Mouse (Mus musculus) hindbrain, embryonic 13.5 days (tissue): Measurements from ENCODE around the gene Parvb. TPM values are rescaled to one million over a fixed set of nuclear protein-coding genes. Genes with fewer than 3 reads are reported as not detected.

Source experiments
- ATAC-seq: fragments of 200-750 bp; cut with Nextera tagmentation; 2 replicates; pipeline ENCODE4 v1.8.0; 2017; ENCODE audit warnings: moderate TSS enrichment; ENCODE audit not compliant: low FRiP score
- H3K27ac ChIP-seq: fragments of 300-500 bp; sonication (generic); 2 replicates; pipeline ENCODE4 v1.5.1; 2015; ENCODE audit warnings: inconsistent platforms, mild to moderate bottlenecking, moderate library complexity
- H3K27me3 ChIP-seq: fragments of 300-500 bp; sonication (generic); 2 replicates; pipeline ENCODE4 v1.6.1; 2015; ENCODE audit warnings: mild to moderate bottlenecking, inconsistent platforms
- H3K36me3 ChIP-seq: fragments of 300-500 bp; sonication (generic); 2 replicates; pipeline ENCODE4 v1.6.1; 2015; ENCODE audit warnings: mild to moderate bottlenecking, inconsistent platforms
- H3K4me1 ChIP-seq: fragments of 300-500 bp; sonication (generic); replicated peaks from 2 replicates; pipeline ENCODE4 v1.6.1; 2015; ENCODE audit warnings: inconsistent platforms
- H3K4me2 ChIP-seq: fragments of 300-500 bp; sonication (generic); 2 replicates; pipeline ENCODE4 v1.6.1; 2015; ENCODE audit warnings: inconsistent platforms, mild to moderate bottlenecking, moderate library complexity
- H3K4me3 ChIP-seq: fragments of 300-500 bp; sonication (generic); 2 replicates; pipeline ENCODE4 v1.5.1; 2015; ENCODE audit warnings: mild to moderate bottlenecking, inconsistent platforms
- H3K9ac ChIP-seq: fragments of 300-500 bp; sonication (generic); 2 replicates; pipeline ENCODE4 v1.6.1; 2015; ENCODE audit warnings: mild to moderate bottlenecking, inconsistent platforms
- H3K9me3 ChIP-seq: fragments of 300-500 bp; sonication (generic); 2 replicates; pipeline ENCODE4 v1.6.1; 2016; ENCODE audit warnings: inconsistent platforms
- WGBS: fragments of 180-500 bp; shearing (Covaris S2); methylation state at CpG from one replicate; pipeline ENCODE4 v1.1.7; 2015; 5-methylcytosine and 5-hydroxymethylcytosine counted together
- polyA plus RNA-seq: library from polyadenylated mRNA; unstranded; fragments of >200 nt; fragmentation: Nextera tagmentation; extraction: Ambion mirVana; gene quantifications from 2 replicates; pipeline ENCODE4 v1.2.1, GENCODE M21; 2015

The Parvb gene
- polyA plus RNA-seq, 1 experiment from 2014 or later, result 3.9 TPM

- Histone ChIP-seq H3K4me1 (peaks cover 61% of the 10 kb centered on the region), H3K4me3 (no peak overlapping the region), H3K27me3 (no peaks in the 10 kb centered on the region), H3K4me2 (no peak overlapping the region), H3K9me3 (no peaks in the 10 kb centered on the region), H3K9ac (no peak overlapping the region), H3K36me3 (no peaks in the 10 kb centered on the region), H3K27ac (peak overlapping the region; percentile 75)
- ATAC-seq, result no peak
- 31% methylated on average over 6 of the region's 6 CpGs for WGBS
Measured at GRCm38 (mm10) chr15:84223423-84223822, 8.4 kb upstream of the Parvb start.

DNA sequence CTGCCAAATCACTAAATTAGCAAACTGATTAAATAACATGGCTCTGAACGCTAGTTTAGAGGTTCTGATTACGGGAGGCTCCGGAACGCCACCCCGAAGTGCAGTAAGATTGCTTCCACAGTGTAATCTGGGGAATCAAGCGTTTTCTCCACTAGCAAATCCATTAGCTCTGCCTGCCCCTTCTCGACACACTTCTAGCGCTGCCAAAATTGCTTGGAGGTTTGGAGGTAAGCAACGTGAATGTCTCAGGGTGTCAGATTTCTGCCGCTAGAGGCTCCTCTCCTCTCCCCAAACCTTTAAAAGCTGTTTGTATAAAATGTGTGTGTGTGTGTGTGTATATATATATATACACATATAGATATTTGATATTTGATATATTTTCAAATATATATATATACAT lies 7.1 kb upstream of the Parvb start:
- Histone ChIP-seq H3K4me2 (no peak overlapping the region), H3K27ac (peak overlapping the region; percentile 75), H3K27me3 (no peaks in the 10 kb centered on the region; the same call in 1 of the 2 replicates), H3K9me3 (no peaks in the 10 kb centered on the region), H3K4me3 (no peak overlapping the region), H3K36me3 (no peaks in the 10 kb centered on the region), H3K9ac (no peak overlapping the region), H3K4me1 (peaks cover 54% of the 10 kb centered on the region)
- no peak for ATAC-seq
- 52% methylated on average over 10 of the region's 10 CpGs for WGBS

GRCm38 (mm10) chr15:84226918-84227317 lies 4.9 kb upstream of the Parvb start:
- H3K4me1 ChIP-seq, result peaks cover 74% of the 10 kb centered on the region
- 29% methylated on average over 15 of the region's 15 CpGs for WGBS
- H3K27me3 ChIP-seq, result no peaks in the 10 kb centered on the region; the same call in 1 of the 2 replicates
- no peak overlapping the region for H3K4me3 ChIP-seq
- H3K4me2 ChIP-seq, result peak overlapping the region; percentile 20; the same call in 1 of the 2 replicates
- H3K36me3 ChIP-seq, result no peaks in the 10 kb centered on the region
- ATAC-seq, result peak; percentile 56; the same call in 1 of the 2 replicates
- no peaks in the 10 kb centered on the region for H3K9me3 ChIP-seq
- H3K27ac ChIP-seq, result peak overlapping the region; percentile 77
- 0 out of 2 replicates have a peak overlapping the region, but pooled peaks have one; percentile 19 for H3K9ac ChIP-seq

DNA sequence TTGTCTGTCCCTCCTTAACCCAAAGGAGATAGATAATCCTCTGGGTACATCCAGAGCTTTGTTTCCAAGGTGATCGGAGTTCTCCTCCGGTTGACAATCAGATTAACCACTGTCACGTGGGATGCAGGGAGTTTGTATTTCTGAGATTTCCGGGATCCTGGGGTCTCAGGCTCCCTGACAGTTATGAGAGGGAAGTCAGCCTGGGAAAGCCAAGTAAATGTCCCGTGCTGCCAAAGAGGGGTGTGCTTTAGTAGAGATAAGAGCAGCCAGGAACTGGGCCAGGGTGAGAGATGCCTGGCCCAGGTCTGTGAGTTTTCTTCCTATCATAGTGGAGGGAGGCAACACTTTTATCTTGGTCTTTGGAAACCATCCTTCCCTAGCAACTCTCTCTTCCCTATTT lies 1.2 kb upstream of the Parvb start:
- Histone ChIP-seq H3K9ac (peak overlapping the region; percentile 75; the same call in 1 of the 2 replicates), H3K36me3 (no peaks in the 10 kb centered on the region), H3K4me2 (peak overlapping the region; percentile 84), H3K9me3 (no peaks in the 10 kb centered on the region), H3K27me3 (peaks cover 3% of the 10 kb centered on the region; the same call in 1 of the 2 replicates), H3K4me3 (peak overlapping the region; percentile 45; the same call in 1 of the 2 replicates), H3K27ac (peak overlapping the region; percentile 74), H3K4me1 (peaks cover 71% of the 10 kb centered on the region)
- no peak for ATAC-seq
- 18% methylated on average over 5 of the region's 5 CpGs for WGBS

DNA sequence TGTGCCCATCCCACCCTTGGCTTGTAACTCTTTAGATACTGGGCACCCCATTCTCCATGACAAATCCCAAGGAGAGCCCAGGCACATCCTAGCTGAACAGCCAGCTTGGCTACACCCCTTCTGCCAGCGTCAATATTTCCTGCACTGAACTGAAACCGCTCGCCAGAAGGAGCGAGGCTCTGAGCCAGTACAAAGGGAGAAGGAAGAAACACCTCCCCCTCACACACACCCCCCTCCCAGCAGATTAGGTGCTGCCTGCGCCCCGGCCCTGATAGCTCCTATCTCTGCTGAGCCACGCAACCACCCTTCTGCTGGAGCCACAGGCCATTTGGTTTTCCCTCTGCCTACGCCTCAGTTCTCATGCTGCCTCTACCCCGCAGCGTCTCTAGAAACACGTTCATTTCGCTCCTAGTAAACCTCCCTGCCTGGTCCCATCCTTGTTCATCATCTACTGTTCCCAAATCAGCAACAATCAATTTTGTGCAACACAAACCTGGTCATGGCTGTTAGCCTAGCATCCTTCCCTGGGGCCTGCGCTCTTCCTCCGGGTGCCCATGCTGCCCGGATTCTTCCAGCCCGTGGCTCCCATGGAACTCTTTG lies 630 bp upstream of the Parvb start:
- Histone ChIP-seq H3K36me3 (no peaks in the 10 kb centered on the region), H3K27me3 (peaks cover 3% of the 10 kb centered on the region; the same call in 1 of the 2 replicates), H3K27ac (peak overlapping the region; percentile 74), H3K4me2 (peak overlapping the region; percentile 84), H3K4me1 (peaks cover 66% of the 10 kb centered on the region), H3K4me3 (peak overlapping the region; percentile 45), H3K9me3 (no peaks in the 10 kb centered on the region), H3K9ac (peak overlapping the region; percentile 75)
- WGBS, result 1% methylated on average over 16 of the region's 16 CpGs
- peak; percentile 11; the same call in 1 of the 2 replicates for ATAC-seq

DNA sequence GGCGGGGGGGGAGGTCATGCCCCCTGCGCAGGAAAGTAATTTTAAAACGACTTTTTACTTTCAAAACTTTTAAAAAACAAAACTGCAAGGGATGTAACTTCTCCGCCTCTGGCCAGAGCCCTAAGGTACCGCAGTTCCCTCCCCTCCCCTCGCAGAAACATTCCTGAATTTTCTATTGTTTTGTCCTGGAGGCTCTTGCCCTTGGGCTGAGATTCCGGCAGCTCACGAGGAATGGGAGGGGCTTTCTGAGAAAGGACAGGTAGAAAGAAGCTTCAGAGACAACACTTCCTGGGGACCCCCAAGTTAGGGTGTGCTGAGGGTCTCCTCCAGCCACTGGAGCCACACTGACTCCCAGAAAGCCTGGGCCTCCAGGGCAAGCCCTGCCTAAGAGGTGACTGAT lies 766 bp downstream of the Parvb start:
- peaks cover 6% of the 10 kb centered on the region; the same call in 1 of the 2 replicates for H3K27me3 ChIP-seq
- H3K4me1 ChIP-seq, result peaks cover 55% of the 10 kb centered on the region
- peak overlapping the region; percentile 45 for H3K4me3 ChIP-seq
- no peaks in the 10 kb centered on the region for H3K9me3 ChIP-seq
- WGBS, result 14% methylated on average over 8 of the region's 8 CpGs
- ATAC-seq, result no peak
- H3K4me2 ChIP-seq, result peak overlapping the region; percentile 84
- H3K9ac ChIP-seq, result no peak overlapping the region; the same call in 1 of the 2 replicates
- no peaks in the 10 kb centered on the region for H3K36me3 ChIP-seq
- peak overlapping the region; percentile 74; the same call in 1 of the 2 replicates for H3K27ac ChIP-seq

DNA sequence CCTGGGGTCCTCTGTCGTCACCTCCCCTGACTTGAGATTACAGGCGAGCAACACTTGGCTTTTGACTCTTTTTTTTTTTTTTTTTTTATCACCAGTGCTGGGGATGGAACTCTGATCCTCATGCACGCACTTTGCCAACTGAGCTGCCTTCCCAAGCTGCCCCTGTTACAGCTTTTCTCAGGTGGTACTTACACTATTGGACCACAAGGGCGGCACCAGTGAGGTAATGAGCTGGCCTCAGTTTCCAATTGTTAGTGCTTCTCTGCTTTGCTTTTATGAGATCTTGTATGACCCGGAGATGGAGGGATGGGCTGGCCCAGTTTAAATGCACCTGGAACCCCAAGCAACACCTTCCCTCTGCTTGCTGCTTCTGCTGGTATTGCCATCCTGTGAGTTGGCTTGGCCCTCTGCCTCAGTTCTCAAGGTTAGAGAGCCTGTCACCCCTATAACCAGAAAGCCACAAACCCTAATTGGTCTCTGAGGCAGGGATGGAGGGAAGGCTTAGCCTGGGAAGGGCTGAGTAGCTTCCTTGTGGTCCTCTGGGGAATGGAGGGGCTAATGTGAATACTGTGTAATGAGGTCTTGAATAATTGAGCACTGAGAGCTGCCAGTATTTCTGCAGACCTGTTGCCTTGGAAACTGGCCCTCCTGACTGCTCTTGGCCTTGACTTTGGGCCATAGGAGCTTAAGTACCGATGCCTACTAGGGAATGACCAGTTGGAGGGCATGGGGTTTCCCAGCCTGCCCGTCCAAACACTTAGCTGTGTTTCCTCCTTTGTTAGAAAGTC lies 3.1 kb downstream of the Parvb start:
- no peak overlapping the region for H3K9ac ChIP-seq
- H3K4me2 ChIP-seq, result no peak overlapping the region
- no peak overlapping the region for H3K4me3 ChIP-seq
- peak overlapping the region; percentile 35; the same call in 1 of the 2 replicates for H3K27ac ChIP-seq
- 0 out of 2 replicates have a peak, but pooled peaks cover 13% of the 10 kb centered on the region for H3K27me3 ChIP-seq
- peaks cover 61% of the 10 kb centered on the region for H3K4me1 ChIP-seq
- H3K36me3 ChIP-seq, result no peaks in the 10 kb centered on the region
- ATAC-seq, result no peak
- H3K9me3 ChIP-seq, result no peaks in the 10 kb centered on the region
- 80% methylated on average over 7 of the region's 7 CpGs for WGBS

DNA sequence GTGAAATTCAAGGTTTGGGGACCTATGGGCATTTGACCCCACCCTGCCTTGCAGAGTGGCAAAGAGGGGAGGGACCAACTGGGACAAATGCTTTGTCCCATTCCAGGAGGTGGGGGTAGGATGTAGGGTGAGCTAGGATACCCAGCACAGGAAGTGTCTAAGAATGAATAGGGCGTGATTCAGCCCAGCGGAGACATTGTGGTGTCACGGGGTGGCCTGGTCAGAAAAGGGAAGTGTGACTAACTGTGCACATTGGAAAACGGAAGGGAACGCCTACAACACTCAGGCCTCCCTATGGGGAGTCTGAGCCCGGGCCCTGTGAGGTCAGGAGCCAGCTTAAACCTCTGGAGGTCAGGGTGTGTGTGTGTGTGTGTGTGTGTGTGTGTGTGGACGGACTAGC lies 3.8 kb downstream of the Parvb start:
- H3K4me1 ChIP-seq, result peaks cover 60% of the 10 kb centered on the region
- H3K27ac ChIP-seq, result no peak overlapping the region
- H3K27me3 ChIP-seq, result 0 out of 2 replicates have a peak, but pooled peaks cover 13% of the 10 kb centered on the region
- no peak overlapping the region for H3K9ac ChIP-seq
- no peaks in the 10 kb centered on the region for H3K9me3 ChIP-seq
- ATAC-seq, result no peak
- H3K4me2 ChIP-seq, result no peak overlapping the region
- 48% methylated on average over 7 of the region's 7 CpGs for WGBS
- no peak overlapping the region for H3K4me3 ChIP-seq
- no peaks in the 10 kb centered on the region for H3K36me3 ChIP-seq

- Histone ChIP-seq H3K9me3 (no peaks in the 10 kb centered on the region), H3K9ac (peak overlapping the region; percentile 24; the same call in 1 of the 2 replicates), H3K27me3 (0 out of 2 replicates have a peak, but pooled peaks cover 10% of the 10 kb centered on the region), H3K4me2 (peak overlapping the region; percentile 39), H3K36me3 (no peaks in the 10 kb centered on the region), H3K4me1 (peaks cover 39% of the 10 kb centered on the region), H3K27ac (peak overlapping the region; percentile 44; the same call in 1 of the 2 replicates), H3K4me3 (no peak overlapping the region)
- WGBS, result 31% methylated on average over 15 of the region's 15 CpGs
- ATAC-seq, result no peak
Measured at GRCm38 (mm10) chr15:84238552-84238951, 6.7 kb downstream of the Parvb start.

DNA sequence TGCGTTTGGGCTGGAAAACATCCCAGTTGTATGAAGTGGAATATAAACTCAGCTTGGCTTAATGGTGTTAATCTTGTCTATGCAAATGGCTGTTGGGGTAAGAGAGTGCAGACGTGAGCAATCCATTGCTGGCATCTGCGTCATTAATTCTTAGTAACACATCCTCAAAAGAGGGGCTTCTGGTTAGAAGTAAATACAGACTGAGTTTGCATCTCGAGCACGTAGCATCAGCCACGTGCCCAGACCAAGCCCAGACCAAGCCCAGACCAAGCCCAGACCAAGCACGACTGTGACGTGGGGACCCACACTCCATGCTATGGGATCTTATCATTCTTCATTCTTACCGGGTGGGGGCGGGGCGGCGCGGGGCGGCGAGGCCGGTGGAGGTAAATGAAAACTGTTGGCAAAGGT lies 7.2 kb downstream of the Parvb start:
- Histone ChIP-seq H3K4me1 (peaks cover 39% of the 10 kb centered on the region), H3K9me3 (no peaks in the 10 kb centered on the region), H3K27ac (peak overlapping the region; percentile 44), H3K4me2 (peak overlapping the region; percentile 39), H3K9ac (no peak overlapping the region), H3K36me3 (no peaks in the 10 kb centered on the region), H3K27me3 (0 out of 2 replicates have a peak, but pooled peaks cover 10% of the 10 kb centered on the region), H3K4me3 (no peak overlapping the region)
- 25% methylated on average over 16 of the region's 16 CpGs for WGBS
- no peak for ATAC-seq

- Histone ChIP-seq H3K4me1 (peaks cover 44% of the 10 kb centered on the region), H3K27ac (no peak overlapping the region), H3K9me3 (no peaks in the 10 kb centered on the region), H3K27me3 (0 out of 2 replicates have a peak, but pooled peaks cover 10% of the 10 kb centered on the region), H3K4me3 (no peak overlapping the region), H3K36me3 (no peaks in the 10 kb centered on the region), H3K4me2 (no peak overlapping the region), H3K9ac (no peak overlapping the region)
- no peak for ATAC-seq
- WGBS, result 53% methylated on average over 7 of the region's 7 CpGs
Measured at GRCm38 (mm10) chr15:84241520-84241919, 9.7 kb downstream of the Parvb start.

DNA sequence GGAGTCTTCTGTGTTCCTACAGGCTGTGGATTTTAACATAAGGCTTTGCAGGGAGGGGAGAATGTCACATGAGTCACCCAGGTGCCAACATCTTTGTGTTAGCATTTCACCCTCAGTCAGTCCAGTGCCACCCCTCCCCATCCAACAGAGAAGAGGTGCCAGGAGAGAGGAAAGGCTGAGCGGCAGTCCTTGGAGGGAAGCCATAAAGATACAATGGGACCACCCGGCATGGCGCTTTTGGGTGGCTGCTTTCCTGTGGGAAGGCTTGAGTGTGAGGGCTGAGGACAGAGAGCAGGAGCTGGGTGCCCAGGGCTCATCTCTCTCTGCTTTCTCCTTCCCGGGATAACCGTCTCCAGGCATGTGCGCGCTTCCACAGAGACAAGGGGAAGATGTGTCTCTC lies 13.3 kb downstream of the Parvb start:
- peaks cover 24% of the 10 kb centered on the region for H3K4me1 ChIP-seq
- H3K9me3 ChIP-seq, result 0 out of 2 replicates have a peak, but pooled peaks cover 6% of the 10 kb centered on the region
- ATAC-seq, result peak; percentile 49; the same call in 1 of the 2 replicates
- H3K27me3 ChIP-seq, result no peaks in the 10 kb centered on the region
- H3K36me3 ChIP-seq, result no peaks in the 10 kb centered on the region
- H3K27ac ChIP-seq, result peak overlapping the region; percentile 80
- 48% methylated on average over 7 of the region's 7 CpGs for WGBS
- no peak overlapping the region for H3K9ac ChIP-seq
- no peak overlapping the region for H3K4me3 ChIP-seq
- no peak overlapping the region for H3K4me2 ChIP-seq
